16 mouse cellular contexts compared by ENCODE assay signal in the genomic region with DNA sequence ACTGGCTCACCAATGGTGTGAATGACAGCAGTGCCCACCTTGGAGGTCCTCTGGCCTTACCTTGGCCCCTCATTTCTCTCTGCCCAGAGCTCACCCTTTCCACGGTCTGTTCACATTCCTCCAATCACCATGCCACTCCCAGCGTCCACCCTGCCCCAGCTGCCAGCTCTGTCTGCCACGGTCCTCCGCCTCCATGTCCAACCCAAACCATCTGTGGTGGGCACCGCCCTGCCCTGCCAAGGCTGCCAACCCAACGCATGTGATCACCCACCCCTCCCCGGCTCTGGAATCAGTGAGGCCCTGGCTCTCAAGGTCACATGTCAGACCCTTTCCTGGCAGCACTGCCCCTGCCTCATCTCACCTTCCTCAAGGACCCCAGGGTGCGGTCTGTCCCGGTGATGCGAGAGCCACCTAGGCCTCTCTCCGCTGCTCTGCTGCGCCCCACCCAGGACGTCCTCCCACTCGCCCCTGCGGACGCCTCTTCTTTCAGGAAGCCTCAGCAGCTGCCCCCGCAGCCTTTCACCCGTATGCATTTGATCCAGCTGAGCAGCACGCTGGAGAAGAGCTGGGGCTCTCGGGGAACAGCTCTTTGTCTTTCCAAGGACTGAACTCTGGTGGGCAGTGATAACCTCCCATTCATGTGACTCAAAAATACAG. TPM values are rescaled to one million over a fixed set of nuclear protein-coding genes. Genes with fewer than 3 reads are reported as not detected.
DNase-seq lines count a peak whose midpoint lies in the region; ATAC-seq and TF ChIP-seq lines count a peak whose summit lies in the region.
"Had no signal": no experiment of that assay in that cellular context is flagged by ENCODE, and none has a peak within 500 bp of the region (broad histone marks: within the 10 kb centered on the region; RNA-seq: fewer than 3 reads in every experiment).

No protein-coding gene starts in this region.

- H3K27ac ChIP-seq in embryonic facial prominence, embryonic 15.5 days (replicated peaks) = peak overlapping the region; percentile 77; the same call in 1 of the 2 replicates
- H3K27ac ChIP-seq in embryonic facial prominence, embryonic 10.5 days (replicated peaks) = no peak overlapping the region
- H3K27ac ChIP-seq in olfactory bulb, adult 2 months (ENCODE audit: insufficient read depth, low read depth, low read length) = peak overlapping the region; percentile 94
- H3K27ac ChIP-seq: embryonic facial prominence, embryonic 12.5 days; intestine, embryonic 15.5 days; layer of hippocampus, adult 2 months; liver, embryonic 15.5 days; midbrain, embryonic 13.5 days had no signal

- DNase-seq in embryonic facial prominence, embryonic 10.5 days (ENCODE audit: low spot score) = no peak
- peak; percentile 55 for DNase-seq in left cerebral cortex, postnatal 4 days
- DNase-seq in left cerebral cortex, adult 9 months (ENCODE audit: low spot score in 2 of 2) = no peak
- DNase-seq in CD4-positive, CD25-positive, alpha-beta regulatory T cell, adult 2 months (ENCODE audit: low read depth, low spot score) = peak; percentile 73
- DNase-seq in right cerebral cortex, postnatal 25 days = no peak
- DNase-seq: adrenal gland, postnatal 10 days; cerebellum, adult 2 months; spleen, adult 18-20 months had no signal

- no peaks in the 10 kb centered on the region for H3K27me3 ChIP-seq in embryonic facial prominence, embryonic 15.5 days
- H3K27me3 ChIP-seq in embryonic facial prominence, embryonic 10.5 days (replicated peaks; ENCODE audit: low read depth, poor library complexity, severe bottlenecking) = 0 out of 2 replicates have a peak, but pooled peaks cover 5% of the 10 kb centered on the region
- H3K27me3 ChIP-seq: intestine, embryonic 15.5 days; liver, embryonic 15.5 days; midbrain, embryonic 13.5 days had no signal

- TF ChIP-seq CTCF in olfactory bulb, adult 2 months (IDR thresholded peaks at IDR 0.05; ENCODE audit: insufficient read depth, low read depth, low read length) = no peak

- no peak for ATAC-seq in embryonic facial prominence, embryonic 15.5 days (ENCODE audit: insufficient number of reproducible peaks, low FRiP score, low TSS enrichment, low read depth)
- no peak for ATAC-seq in erythroblast, adult 5-6 weeks (replicated peaks; ENCODE audit: low FRiP score, poor library complexity, severe bottlenecking)
- ATAC-seq: intestine, embryonic 15.5 days; midbrain, embryonic 13.5 days had no signal

- no peak for TF ChIP-seq POLR2A in olfactory bulb, adult 2 months (IDR thresholded peaks at IDR 0.05; ENCODE audit: insufficient read depth, low read depth, low read length)

- H3K4me2 ChIP-seq in embryonic facial prominence, embryonic 15.5 days (replicated peaks) = no peak overlapping the region
- H3K4me2 ChIP-seq: embryonic facial prominence, embryonic 12.5 days; intestine, embryonic 15.5 days; liver, embryonic 15.5 days; midbrain, embryonic 13.5 days had no signal

- intact Hi-C loops in left cerebral cortex, postnatal 4 days (cut with DNase I) = no loop called here

- H3K4me1 ChIP-seq in embryonic facial prominence, embryonic 15.5 days = peaks cover 38% of the 10 kb centered on the region
- H3K4me1 ChIP-seq in embryonic facial prominence, embryonic 10.5 days = peaks cover 35% of the 10 kb centered on the region
- peaks cover 62% of the 10 kb centered on the region for H3K4me1 ChIP-seq in olfactory bulb, adult 2 months (ENCODE audit: control insufficient read depth, insufficient read depth, low read length)
- H3K4me1 ChIP-seq: liver, embryonic 15.5 days had no signal

- no peak overlapping the region for H3K9ac ChIP-seq in embryonic facial prominence, embryonic 15.5 days
- H3K9ac ChIP-seq: embryonic facial prominence, embryonic 12.5 days; intestine, embryonic 15.5 days; liver, embryonic 15.5 days; midbrain, embryonic 13.5 days had no signal

- H3K36me3 ChIP-seq in embryonic facial prominence, embryonic 15.5 days = no peaks in the 10 kb centered on the region
- peaks cover 11% of the 10 kb centered on the region for H3K36me3 ChIP-seq in embryonic facial prominence, embryonic 10.5 days (replicated peaks)
- H3K36me3 ChIP-seq: embryonic facial prominence, embryonic 12.5 days; intestine, embryonic 15.5 days; liver, embryonic 15.5 days; midbrain, embryonic 13.5 days had no signal

- 79% methylated on average over 20 of the region's 20 CpGs for WGBS in embryonic facial prominence, embryonic 15.5 days
- 87% methylated on average over 20 of the region's 20 CpGs for WGBS in embryonic facial prominence, embryonic 10.5 days
- WGBS in olfactory bulb, adult 2 months = 48% methylated on average over 20 of the region's 20 CpGs

- H3K4me3 ChIP-seq in embryonic facial prominence, embryonic 15.5 days (replicated peaks) = no peak overlapping the region
- no peak overlapping the region for H3K4me3 ChIP-seq in embryonic facial prominence, embryonic 10.5 days
- peak overlapping the region; percentile 9 for H3K4me3 ChIP-seq in olfactory bulb, adult 2 months (ENCODE audit: insufficient read depth, low read depth, low read length)
- H3K4me3 ChIP-seq: embryonic facial prominence, embryonic 12.5 days; intestine, embryonic 15.5 days; layer of hippocampus, adult 2 months; liver, embryonic 15.5 days; midbrain, embryonic 13.5 days had no signal

- H3K9me3 ChIP-seq in embryonic facial prominence, embryonic 15.5 days (replicated peaks) = no peaks in the 10 kb centered on the region
- no peaks in the 10 kb centered on the region for H3K9me3 ChIP-seq in embryonic facial prominence, embryonic 10.5 days
- H3K9me3 ChIP-seq: embryonic facial prominence, embryonic 12.5 days; intestine, embryonic 15.5 days; liver, embryonic 15.5 days; midbrain, embryonic 13.5 days had no signal

RNA-seq across cellular contexts. Expression of a gene that starts 8.2 kb away (rescaled TPM):
- polyA plus RNA-seq in embryonic facial prominence, embryonic 15.5 days (2015; fragmentation: Nextera tagmentation; extraction: Ambion mirVana) = 21.5 and 22.6 TPM in 2 replicates
- polyA plus RNA-seq in embryonic facial prominence, embryonic 10.5 days (2016; fragmentation: Nextera tagmentation; extraction: Ambion mirVana) = 11.3 and 13.0 TPM in 2 replicates
- 1 to 10 TPM; 6.9 to 7.3 TPM for total RNA-seq in left cerebral cortex, postnatal 4 days (2021)
- polyA plus RNA-seq in olfactory bulb, adult 2 months (2012; ENCODE audit: insufficient read depth, insufficient read length, low replicate concordance, missing spikeins) = 377 and 809 TPM in 2 replicates
- total RNA-seq in erythroblast, adult 5-6 weeks (2015; ENCODE audit: low replicate concordance) = 1.7 and 1.9 TPM in 2 replicates
- total RNA-seq in erythroblast, adult 5-6 weeks (2017; ENCODE audit: low replicate concordance) = 0.28 and 0.68 TPM in 2 replicates

RNA-seq across cellular contexts. Expression of a gene that starts 42.8 kb away (rescaled TPM):
- 748 and 818 TPM in 2 replicates for polyA plus RNA-seq in embryonic facial prominence, embryonic 15.5 days (2015; fragmentation: Nextera tagmentation; extraction: Ambion mirVana)
- 938 and 966 TPM in 2 replicates for polyA plus RNA-seq in embryonic facial prominence, embryonic 10.5 days (2016; fragmentation: Nextera tagmentation; extraction: Ambion mirVana)
- total RNA-seq in left cerebral cortex, postnatal 4 days (2021) = 100 to 1,000 TPM; 474 to 484 TPM
- polyA plus RNA-seq in olfactory bulb, adult 2 months (2012; ENCODE audit: insufficient read depth, insufficient read length, low replicate concordance, missing spikeins) = 531 TPM in 1 of 2 replicates, not detected in the other
- total RNA-seq in erythroblast, adult 5-6 weeks (2015; ENCODE audit: low replicate concordance) = 80.5 and 95.3 TPM in 2 replicates
- 81.2 and 90.5 TPM in 2 replicates for total RNA-seq in erythroblast, adult 5-6 weeks (2017; ENCODE audit: low replicate concordance)

Comparison
In these comparisons a context has a peak if more than half of its experiments do, and no peak if none do; other contexts are left out.
1. DNase-seq: peak in left cerebral cortex, postnatal 4 days (single experiment) and CD4-positive, CD25-positive, alpha-beta regulatory T cell, adult 2 months (single experiment); none in embryonic facial prominence, embryonic 10.5 days (single experiment), left cerebral cortex, adult 9 months (0 of 2) and right cerebral cortex, postnatal 25 days (single experiment).
2. RNA of a gene that starts 8.2 kb away (polyA plus RNA-seq): 377 to 809 TPM in olfactory bulb, adult 2 months; 21.5 to 22.6 TPM in embryonic facial prominence, embryonic 15.5 days and 11.3 to 13.0 TPM in embryonic facial prominence, embryonic 10.5 days; every median in the first group is over 10 times any median in the second.